Comparison of ENCODE assay signal across 8 mouse cellular contexts in the genomic region with DNA sequence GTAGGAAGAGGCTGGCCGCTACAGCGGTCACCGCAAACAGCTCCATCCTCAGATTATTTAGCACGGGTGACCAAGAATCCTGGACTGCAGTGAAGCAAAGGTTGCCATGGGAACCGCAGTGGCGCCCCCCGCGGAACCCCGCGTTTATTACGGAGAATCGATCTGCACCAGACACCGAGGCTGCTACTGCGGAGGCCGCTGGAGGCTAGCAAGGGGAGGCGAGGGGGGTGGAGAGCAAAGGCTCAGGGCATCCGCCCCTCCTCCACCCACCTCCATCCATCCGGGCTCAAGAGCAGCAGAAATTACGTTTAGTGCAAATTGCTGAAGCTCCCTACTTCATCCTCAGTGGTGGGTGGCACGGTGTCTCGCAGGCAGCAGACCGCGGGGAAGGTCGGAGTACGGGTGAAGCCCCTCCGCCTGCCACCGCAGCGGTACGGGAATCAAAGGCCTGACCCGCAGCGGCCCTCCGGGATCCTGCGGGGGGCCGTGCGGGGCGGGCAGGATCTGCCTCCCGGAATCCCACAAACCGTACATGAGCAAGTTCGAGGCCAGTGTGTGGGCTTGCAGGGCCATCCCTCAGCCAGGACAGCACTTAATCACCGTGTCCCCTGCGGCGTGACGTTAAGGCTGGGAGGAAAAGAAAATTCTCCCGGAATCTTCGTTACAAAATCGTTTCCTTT.
DNase-seq lines count a peak whose midpoint lies in the region; ATAC-seq and TF ChIP-seq lines count a peak whose summit lies in the region.

No protein-coding gene starts in this region.

- H3K9ac ChIP-seq in heart, embryonic 12.5 days: peak overlapping the region; percentile 36
- no peak overlapping the region for H3K9ac ChIP-seq in liver, embryonic 12.5 days

- H3K4me1 ChIP-seq in spleen, adult 2 months (ENCODE audit: control insufficient read depth, insufficient read depth, insufficient read length): peaks cover 3% of the 10 kb centered on the region; the same call in 1 of the 2 replicates
- H3K4me1 ChIP-seq in cortical plate, adult 2 months (ENCODE audit: control insufficient read depth, insufficient read depth, low read length): no peaks in the 10 kb centered on the region
- H3K4me1 ChIP-seq in heart, embryonic 12.5 days (replicated peaks): peaks cover 14% of the 10 kb centered on the region
- H3K4me1 ChIP-seq in liver, embryonic 12.5 days: no peaks in the 10 kb centered on the region

- TF ChIP-seq CTCF in spleen, adult 2 months (IDR thresholded peaks at IDR 0.05; ENCODE audit: extremely low read depth, insufficient read depth, insufficient read length, insufficient replicate concordance): no peak
- TF ChIP-seq CTCF in cortical plate, adult 2 months (IDR thresholded peaks at IDR 0.05; ENCODE audit: extremely low read depth, insufficient read depth, low read length): no peak

- ATAC-seq in heart, embryonic 12.5 days (ENCODE audit: insufficient number of reproducible peaks, low FRiP score): 0 out of 2 replicates have a peak, but pooled peaks have one; percentile 29
- no peak for ATAC-seq in liver, embryonic 12.5 days

- no peak overlapping the region for H3K27ac ChIP-seq in spleen, adult 2 months (ENCODE audit: insufficient read depth, low read length)
- peak overlapping the region; percentile 13; the same call in 1 of the 2 replicates for H3K27ac ChIP-seq in cortical plate, adult 2 months (ENCODE audit: insufficient read depth, low read length)
- no peak overlapping the region for H3K27ac ChIP-seq in heart, embryonic 12.5 days (ENCODE audit: poor library complexity, severe bottlenecking)
- no peak overlapping the region for H3K27ac ChIP-seq in liver, embryonic 12.5 days

- no peaks in the 10 kb centered on the region for H3K36me3 ChIP-seq in spleen, adult 2 months (ENCODE audit: control insufficient read depth, insufficient read depth, low read length)
- H3K36me3 ChIP-seq in heart, embryonic 12.5 days: no peaks in the 10 kb centered on the region
- no peaks in the 10 kb centered on the region for H3K36me3 ChIP-seq in liver, embryonic 12.5 days

- 2% methylated on average over 46 of the region's 46 CpGs for WGBS in spleen, adult 2 months
- WGBS in heart, embryonic 12.5 days: under 1% methylated on average over 46 of the region's 46 CpGs
- under 1% methylated on average over 46 of the region's 46 CpGs for WGBS in liver, embryonic 12.5 days (ENCODE audit: insufficient replicate concordance)

- TF ChIP-seq POLR2A in spleen, adult 2 months (IDR thresholded peaks at IDR 0.05; ENCODE audit: low read depth, low read length): no peak
- TF ChIP-seq POLR2A in cortical plate, adult 2 months (IDR thresholded peaks at IDR 0.05; ENCODE audit: extremely low read depth, insufficient read depth, low read length): peak; percentile 45; the same call in 1 of the 2 replicates

- H3K27me3 ChIP-seq in spleen, adult 2 months (ENCODE audit: control insufficient read depth, insufficient read depth, low read length): peaks cover 18% of the 10 kb centered on the region
- H3K27me3 ChIP-seq in heart, embryonic 12.5 days (replicated peaks): peaks cover 80% of the 10 kb centered on the region
- peaks cover 82% of the 10 kb centered on the region for H3K27me3 ChIP-seq in liver, embryonic 12.5 days (replicated peaks)

- DNase-seq in spleen, adult 2 months (ENCODE audit: low read depth in 1 of 2, low spot score in 2 of 2): peak in 1 of 2 experiments; percentile 29
- DNase-seq in spleen, postnatal 14 days (ENCODE audit: low spot score in 2 of 2): no peak
- DNase-seq in kidney, postnatal 25 days: peak; percentile 12 to 38
- peak; percentile 66 for DNase-seq in naive thymus-derived CD4-positive, alpha-beta T cell, adult 2 months (ENCODE audit: low read depth)
- peak; percentile 47 for DNase-seq in thymus, postnatal 0 days (ENCODE audit: low spot score)

- peak overlapping the region; percentile 4; the same call in 1 of the 2 replicates for H3K4me3 ChIP-seq in spleen, adult 2 months (ENCODE audit: extremely low read depth, insufficient read depth, insufficient read length)
- H3K4me3 ChIP-seq in cortical plate, adult 2 months (ENCODE audit: insufficient read depth, low read length): peak overlapping the region; percentile 51
- H3K4me3 ChIP-seq in heart, embryonic 12.5 days: peak overlapping the region; percentile 47
- peak overlapping the region; percentile 34 for H3K4me3 ChIP-seq in liver, embryonic 12.5 days

- peak overlapping the region; percentile 75 for H3K4me2 ChIP-seq in heart, embryonic 12.5 days
- peak overlapping the region; percentile 50 for H3K4me2 ChIP-seq in liver, embryonic 12.5 days

- no peaks in the 10 kb centered on the region for H3K9me3 ChIP-seq in heart, embryonic 12.5 days (replicated peaks)
- no peaks in the 10 kb centered on the region for H3K9me3 ChIP-seq in liver, embryonic 12.5 days (replicated peaks)

Comparison
In these comparisons a context has a peak if more than half of its experiments do, and no peak if none do; other contexts are left out.
1. DNase-seq: peak in kidney, postnatal 25 days (2 of 2), naive thymus-derived CD4-positive, alpha-beta T cell, adult 2 months (single experiment) and thymus, postnatal 0 days (single experiment); none in spleen, postnatal 14 days (0 of 2).
2. Peak in every context shown above with its lines, with median percentiles within 50 percentile points of each other: H3K4me3 ChIP-seq.